Mouse (Mus musculus) liver, embryonic 14.5 days (tissue): ENCODE results near the gene Tmem131l.

Experiments
- CTCF ChIP-seq: IDR thresholded peaks from 2 replicates; pipeline ENCODE4 v1.5.1; 2016; ENCODE audit warnings: antibody characterized with exemption, low read depth, control low read depth
- EP300 ChIP-seq: IDR thresholded peaks from 2 replicates; pipeline ENCODE4 v1.6.1; 2016; ENCODE audit warnings: antibody characterized with exemption, low read depth

DNA sequence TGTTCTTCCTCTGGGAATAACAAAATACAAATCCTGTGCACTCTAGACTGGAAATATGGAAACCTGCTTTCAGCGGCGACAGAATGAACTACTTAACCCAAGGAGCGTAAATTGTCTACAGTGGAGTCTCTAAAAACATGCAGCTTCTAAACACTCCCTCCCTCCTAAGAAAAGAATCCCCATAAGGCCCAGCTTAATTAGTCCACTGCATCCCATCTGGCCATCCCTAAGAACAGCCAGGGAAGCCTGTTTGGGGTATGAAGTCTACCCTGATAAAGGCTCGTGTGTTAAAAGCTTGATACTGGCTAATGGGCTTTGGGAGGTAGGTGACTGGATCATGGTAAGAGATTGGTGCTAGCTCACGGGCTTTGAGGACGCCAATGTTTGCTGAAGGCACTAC lies 54.5 kb downstream of the Tmem131l start:
- TF ChIP-seq CTCF (no peak), EP300 (no peak)
